Mouse (Mus musculus) urinary bladder, adult 2 months (tissue): ENCODE measurements around the gene Slit3. TPM values are rescaled to one million over a fixed set of nuclear protein-coding genes. Genes with fewer than 3 reads are reported as not detected.
A peak's percentile ranks its signal among the peaks of the same experiment; 100 is the strongest.

Source experiments
- DNase-seq: peaks from one replicate; pipeline ENCODE4 v3.0.0; 2022; ENCODE audit warnings: low spot score
- polyA plus RNA-seq: library from polyadenylated mRNA; depleted of rRNA; stranded (reverse); fragments of >200 nt; gene quantifications from 2 replicates; pipeline ENCODE4 v1.2.3, GENCODE M21; 2012; rRNA removed

The Slit3 gene
- 36.3 and 63.2 TPM in 2 replicates for polyA plus RNA-seq

- DNase-seq: peak; percentile 56
These were observed at the start of gene Slit3 for GRCm38 (mm10) chr11:35120894-35121610. Gene Slit3, plus strand, starts transcription at chr11:35121224.

GRCm38 (mm10) chr11:35071451-35071850 lies 49.6 kb upstream of the Slit3 start:
- no peak for DNase-seq

DNA sequence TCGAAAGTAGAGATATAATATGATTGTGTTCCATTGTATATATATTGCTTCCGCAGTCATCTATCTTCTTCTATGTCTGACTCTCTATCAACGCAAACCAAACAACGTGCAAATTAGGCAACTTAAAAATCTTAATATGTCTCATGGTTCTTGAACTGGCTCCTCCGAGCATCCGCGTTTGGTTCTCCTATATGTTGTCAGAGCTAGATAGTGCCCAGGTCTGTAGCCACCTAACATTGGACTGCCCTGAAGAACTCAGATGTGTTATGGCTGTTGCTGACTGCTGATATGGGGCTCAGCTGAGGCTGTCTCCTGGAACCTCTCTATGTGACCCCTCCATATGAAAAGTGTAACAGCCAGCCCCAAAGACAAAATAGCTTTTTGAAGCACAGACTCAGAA lies 45.6 kb upstream of the Slit3 start:
- no peak for DNase-seq

DNA sequence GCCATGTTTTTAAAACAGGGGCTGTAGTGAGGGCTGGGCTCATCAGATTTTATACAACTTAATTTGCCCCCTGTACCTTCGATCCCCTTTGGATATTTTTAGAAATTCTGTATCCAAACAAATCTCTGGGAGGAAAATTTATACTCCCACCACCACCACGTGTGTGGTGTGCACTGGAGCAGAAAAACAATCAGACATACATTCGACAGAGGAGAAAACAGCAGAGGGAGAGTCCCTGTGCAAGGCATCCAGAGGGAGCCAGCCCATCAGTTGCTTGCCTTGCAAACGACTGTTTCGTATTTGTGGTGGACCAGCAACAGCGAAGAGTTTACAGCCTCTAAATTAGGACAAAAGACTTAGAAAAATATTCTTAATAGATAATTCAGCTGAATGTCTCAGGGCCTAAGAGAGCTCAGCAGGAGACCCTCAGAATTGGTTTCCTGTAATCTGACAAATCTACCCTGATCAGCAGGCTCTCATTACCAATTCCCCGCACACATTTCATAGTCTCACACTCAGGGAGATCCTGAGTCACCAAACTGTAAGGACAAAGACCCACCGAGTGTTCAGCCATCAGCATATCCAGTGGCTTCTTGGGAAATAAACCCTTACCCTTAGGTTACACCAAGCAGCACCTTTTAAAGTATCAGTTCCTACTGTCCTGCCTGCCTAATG lies 40.4 kb upstream of the Slit3 start:
- DNase-seq: no peak

DNA sequence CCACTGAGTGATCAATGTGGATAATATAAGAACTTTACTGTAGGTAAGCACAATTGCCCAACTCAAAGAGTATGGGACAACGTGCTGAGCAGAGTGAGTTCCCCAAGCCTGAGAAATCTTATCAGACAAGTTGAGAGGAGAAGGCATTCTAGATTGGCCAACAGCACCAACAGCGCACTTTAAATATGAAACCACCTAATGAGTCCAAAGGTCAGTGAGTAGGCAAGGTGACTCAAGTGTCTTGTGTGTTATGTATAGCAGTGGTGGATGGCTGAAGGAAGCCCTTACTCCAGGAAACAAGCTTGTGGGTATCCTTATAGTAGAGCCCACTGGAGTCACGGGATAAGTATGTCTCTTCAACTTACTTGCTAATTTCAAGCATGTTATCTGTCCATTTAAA lies 38.7 kb upstream of the Slit3 start:
- no peak for DNase-seq

- DNase-seq: no peak
These were observed 38.0 kb upstream of the Slit3 start for GRCm38 (mm10) chr11:35083049-35083448.

DNA sequence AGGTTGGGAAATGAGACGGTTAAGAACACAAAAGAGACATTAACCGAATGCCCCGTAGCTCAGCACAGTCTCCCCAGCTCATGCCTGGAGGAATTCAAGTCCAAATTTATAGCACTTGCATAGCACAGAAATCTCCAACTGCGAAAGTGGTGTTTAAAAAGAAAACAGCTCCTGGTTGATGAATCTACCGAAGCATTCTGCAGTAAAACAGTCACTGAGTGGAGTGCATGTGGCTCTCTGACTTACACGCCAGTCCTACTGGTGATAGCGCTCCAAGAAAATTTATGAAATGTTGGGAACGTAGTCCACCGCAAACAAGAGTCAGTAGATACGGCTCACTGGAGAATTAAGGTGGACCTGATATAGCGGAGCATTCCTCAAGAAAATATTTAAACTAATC lies 35.7 kb upstream of the Slit3 start:
- DNase-seq: no peak

DNA sequence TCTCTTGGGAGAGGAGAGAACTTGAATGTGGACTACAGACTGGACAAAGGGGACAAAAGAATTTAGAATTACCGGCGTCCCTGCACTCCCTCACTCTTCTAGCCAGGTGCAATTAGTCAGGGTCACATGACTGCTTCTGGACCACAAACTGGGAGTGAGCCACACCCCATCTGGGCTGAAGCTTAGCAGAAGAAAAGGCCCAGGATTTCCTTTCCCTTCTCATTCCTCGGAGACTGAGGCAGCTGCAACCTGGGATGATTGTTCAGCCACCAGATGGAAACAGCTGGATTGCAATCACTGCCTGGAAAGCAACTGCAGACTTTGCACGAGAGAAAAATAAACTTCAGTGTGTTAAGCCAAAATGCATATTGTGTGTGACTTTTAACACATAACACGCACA lies 35.0 kb upstream of the Slit3 start:
- DNase-seq: no peak

- DNase-seq: no peak
These were observed 33.6 kb upstream of the Slit3 start for GRCm38 (mm10) chr11:35087454-35087853.

DNA sequence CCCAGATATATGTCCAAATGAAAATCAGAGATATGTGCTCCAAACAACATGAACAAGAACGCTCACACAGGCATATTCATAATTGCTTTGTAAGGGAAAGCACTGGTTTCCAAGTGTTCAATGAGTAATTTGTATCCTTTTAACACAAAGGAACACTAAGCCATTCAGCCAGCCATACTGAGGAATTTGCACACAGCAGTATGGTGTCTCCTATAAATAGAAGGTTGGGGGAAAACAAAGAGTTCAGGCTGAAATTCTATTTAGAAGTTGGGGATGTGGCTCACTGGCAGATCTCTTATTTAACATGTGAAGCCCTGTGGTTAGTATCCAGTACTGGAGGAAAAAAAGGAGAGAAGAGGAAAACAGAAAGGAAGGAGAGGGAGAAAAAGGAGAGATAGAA lies 32.9 kb upstream of the Slit3 start:
- DNase-seq: no peak

GRCm38 (mm10) chr11:35090629-35091335 lies 30.2 kb upstream of the Slit3 start:
- no peak for DNase-seq

GRCm38 (mm10) chr11:35096538-35096937 lies 24.5 kb upstream of the Slit3 start:
- no peak for DNase-seq

DNA sequence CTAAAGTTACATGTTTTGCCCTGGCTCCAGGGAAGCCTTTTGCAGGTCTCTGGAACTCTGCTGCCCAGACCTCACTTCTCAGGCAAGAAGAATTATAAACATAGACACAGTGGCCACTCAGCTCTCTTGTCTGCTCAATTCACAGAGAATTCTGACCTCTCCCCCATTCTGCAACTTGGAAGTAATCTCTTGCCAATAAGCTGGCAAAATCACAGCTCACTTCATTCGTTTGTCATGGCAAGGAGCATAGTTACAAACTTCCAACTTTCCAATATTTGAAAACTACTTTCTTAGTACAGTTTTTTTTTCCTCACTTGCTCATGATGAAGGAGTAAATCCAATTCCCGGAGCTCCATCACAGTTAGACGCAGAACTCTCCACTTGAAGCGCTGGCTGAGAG lies 11.2 kb upstream of the Slit3 start:
- no peak for DNase-seq

DNA sequence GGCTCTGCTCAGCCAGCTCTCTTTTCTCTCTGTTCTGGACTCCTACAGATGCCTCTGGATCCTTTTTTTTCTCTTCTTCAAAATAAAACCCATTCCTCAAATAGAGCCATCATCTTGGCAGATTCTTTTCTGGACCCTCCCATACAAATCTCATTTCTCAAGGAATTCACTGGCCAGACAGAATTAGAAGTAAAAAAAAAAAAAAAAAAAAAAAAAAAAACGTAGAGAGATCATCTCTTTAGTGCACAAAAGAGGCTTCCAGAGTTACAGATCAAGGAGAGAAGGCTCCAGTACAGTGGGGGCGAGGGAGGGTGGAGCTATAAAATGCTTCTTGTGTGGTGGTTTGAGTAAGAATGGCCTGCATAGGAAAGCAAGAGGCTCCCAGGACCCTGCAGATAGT lies 10.2 kb upstream of the Slit3 start:
- DNase-seq: no peak

- DNase-seq: no peak
These were observed 7.7 kb upstream of the Slit3 start for GRCm38 (mm10) chr11:35113290-35113689.

- no peak for DNase-seq
These were observed 4.6 kb upstream of the Slit3 start for GRCm38 (mm10) chr11:35116436-35116835.

GRCm38 (mm10) chr11:35117871-35118270 lies 3.2 kb upstream of the Slit3 start:
- DNase-seq: no peak

GRCm38 (mm10) chr11:35118731-35119130 lies 2.3 kb upstream of the Slit3 start:
- no peak for DNase-seq

DNA sequence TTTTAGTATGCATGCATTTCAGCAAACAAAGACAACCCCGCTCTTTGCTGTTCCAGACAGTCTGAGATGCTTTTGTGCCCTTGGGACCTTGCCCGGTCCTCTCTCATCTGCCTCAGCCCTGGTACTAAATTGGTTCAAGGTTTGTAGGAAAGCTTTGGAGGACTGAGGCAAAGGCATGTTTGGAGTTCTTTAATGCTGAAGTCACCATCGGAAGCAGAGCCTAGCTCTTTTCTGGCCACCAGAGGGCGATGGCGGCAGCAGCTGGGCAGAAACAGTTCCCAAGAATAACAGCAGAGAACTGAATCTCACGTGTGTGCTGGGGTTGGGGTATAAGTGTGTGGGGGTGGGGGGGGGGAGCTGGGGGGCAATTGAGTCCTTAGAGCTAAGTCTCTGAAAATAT lies 1.7 kb upstream of the Slit3 start:
- DNase-seq: peak; percentile 56

DNA sequence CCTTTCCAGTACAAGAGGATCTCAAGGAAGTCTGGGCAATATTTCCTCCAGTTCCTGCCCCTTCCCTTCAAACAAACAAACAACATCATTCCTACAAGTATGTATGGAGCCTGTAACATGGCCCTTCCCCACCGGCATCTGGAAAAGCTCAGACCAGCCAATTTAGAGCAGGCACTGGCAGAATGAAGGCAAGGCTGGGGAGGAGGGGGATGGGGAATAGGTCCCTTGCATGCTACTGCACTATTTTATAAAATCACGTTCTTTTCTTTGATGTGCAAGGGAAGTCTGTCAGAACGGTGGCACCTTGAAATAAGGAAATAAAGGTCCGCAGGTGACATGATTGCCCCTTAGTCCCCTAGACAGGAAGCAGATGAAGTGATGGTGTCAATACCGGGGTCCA lies 948 bp upstream of the Slit3 start:
- DNase-seq: no peak

GRCm38 (mm10) chr11:35121611-35121959 lies 561 bp downstream of the Slit3 start:
- DNase-seq: no peak

DNA sequence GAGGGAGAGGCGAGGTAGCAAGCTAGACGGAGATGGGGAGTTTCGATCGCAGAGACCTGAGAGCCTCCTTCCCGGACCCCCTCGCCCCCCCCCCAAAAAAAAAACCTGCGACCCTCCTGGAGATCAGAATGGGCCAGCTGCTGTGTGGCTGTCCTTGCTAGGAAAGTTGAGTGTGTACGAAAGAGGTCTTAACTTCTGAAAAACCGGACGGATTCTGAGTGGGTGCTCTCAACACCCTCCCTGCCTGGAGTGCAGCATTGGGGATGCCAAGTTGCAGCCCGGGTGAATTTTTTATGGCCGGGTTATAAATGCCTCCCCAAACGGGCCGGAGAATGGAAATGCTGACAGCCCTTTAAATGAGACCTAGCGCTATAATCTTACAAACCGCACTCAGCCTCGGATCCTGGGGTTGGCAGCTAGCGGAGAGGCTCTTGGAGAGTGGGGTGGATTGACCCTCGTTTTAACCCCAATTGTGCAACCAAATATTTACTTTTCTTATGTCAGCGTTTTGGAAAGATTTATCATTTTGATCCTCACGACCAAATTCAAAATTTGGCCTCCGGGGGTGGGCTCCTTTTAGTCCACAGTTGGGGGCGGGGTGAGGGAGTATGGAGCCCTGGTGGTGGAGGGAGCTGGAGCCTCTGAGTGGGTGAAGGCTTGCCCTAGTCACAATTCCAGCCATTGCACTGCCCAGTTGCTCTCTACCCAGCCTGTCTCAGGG lies 1.2 kb downstream of the Slit3 start:
- DNase-seq: no peak
